Mouse (Mus musculus) mouse embryonic stem cell (cell line): ENCODE results near the gene Slc35b2.

Experiments
- in situ Hi-C, 2 experiments: fragments of 300-500 bp; cut with MboI; formaldehyde crosslinking; loops; 1 replicate in 1 of 2; 3 replicates in 1 of 2; pipeline ENCODE4 v1.14.3; 2019 to 2020; ENCODE audit warnings: low sequenced_read_pairs in 2 of 2, low pct_unique_long_range_greater_than_20kb in 1 of 2, mixed read lengths in 1 of 2; ENCODE audit not compliant: unreplicated experiment in 1 of 2

Gene Slc35b2

DNA sequence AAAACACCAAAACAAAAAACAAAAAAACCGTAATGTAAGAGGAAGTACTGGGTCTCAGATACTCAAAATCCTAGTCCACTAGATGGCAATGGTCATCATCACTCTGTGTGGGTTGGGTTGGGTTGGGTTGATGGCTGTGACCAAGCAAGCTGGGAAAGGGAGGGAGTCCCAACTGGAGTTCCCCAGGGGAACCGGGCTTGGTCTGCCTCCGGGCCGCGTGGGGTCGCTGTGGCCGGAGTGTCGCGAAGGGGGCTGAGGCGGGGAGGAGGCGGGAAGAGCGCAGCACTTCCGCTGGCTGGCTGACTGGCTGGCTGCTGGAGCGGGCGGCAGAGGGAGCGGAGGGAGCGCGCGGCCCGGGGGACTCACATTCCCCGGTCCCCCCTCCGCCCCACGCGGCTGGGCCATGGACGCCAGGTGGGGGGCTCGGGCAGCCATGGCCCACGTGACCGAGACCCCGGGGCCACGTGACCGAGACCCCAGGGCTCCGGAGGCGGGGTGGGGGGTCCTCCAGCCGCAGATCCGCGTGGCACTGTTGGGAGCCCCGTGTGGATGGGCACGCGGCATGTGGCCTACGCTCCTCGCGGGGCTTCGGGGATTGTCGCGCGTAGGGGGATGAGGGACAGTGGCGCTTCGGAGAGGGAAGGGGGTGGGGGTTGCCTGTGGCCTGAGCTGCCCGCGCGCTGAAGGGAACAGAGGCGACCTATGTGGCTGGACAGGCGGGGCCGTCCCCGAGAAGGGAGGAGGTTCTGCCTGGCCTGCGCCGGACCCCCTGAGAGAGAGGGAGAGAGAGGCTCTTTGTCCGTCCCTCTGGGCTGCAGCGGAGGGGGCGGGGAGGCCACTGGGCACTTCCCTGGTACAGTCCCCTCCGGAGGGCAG lies at the start of gene Slc35b2:
Slc35b2 (plus strand) TSS at position 220 of the 876 bp plus-strand sequence.
- in situ Hi-C loops: no loop called here

GRCm38 (mm10) chr17:45515204-45515726 lies 48.4 kb upstream of the Slc35b2 start:
- in situ Hi-C loops: no loop called here

GRCm38 (mm10) chr17:45515806-45516205 lies 47.9 kb upstream of the Slc35b2 start:
- in situ Hi-C loops: no loop called here

- in situ Hi-C loops: no loop called here
These were observed 47.2 kb upstream of the Slc35b2 start for GRCm38 (mm10) chr17:45516488-45516887.

DNA sequence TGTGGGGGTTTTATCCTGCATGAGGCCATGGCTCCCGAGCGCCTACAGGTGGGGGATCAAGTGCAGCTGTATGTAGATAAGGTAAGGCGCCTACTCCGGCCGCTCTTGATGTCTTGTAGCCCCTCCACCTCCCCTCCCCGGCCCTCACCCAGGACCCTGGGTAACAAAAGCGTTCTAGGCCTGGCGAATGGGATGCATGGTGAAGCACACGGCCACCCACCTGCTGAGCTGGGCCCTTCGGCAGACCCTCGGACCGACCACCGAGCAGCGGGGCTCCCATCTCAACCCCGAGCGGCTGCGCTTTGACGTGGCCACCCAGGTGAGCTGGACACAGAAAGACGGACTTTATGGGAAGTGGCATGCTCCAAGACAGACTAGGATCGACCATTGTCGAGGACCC lies 46.5 kb upstream of the Slc35b2 start:
- in situ Hi-C loops: no loop called here

DNA sequence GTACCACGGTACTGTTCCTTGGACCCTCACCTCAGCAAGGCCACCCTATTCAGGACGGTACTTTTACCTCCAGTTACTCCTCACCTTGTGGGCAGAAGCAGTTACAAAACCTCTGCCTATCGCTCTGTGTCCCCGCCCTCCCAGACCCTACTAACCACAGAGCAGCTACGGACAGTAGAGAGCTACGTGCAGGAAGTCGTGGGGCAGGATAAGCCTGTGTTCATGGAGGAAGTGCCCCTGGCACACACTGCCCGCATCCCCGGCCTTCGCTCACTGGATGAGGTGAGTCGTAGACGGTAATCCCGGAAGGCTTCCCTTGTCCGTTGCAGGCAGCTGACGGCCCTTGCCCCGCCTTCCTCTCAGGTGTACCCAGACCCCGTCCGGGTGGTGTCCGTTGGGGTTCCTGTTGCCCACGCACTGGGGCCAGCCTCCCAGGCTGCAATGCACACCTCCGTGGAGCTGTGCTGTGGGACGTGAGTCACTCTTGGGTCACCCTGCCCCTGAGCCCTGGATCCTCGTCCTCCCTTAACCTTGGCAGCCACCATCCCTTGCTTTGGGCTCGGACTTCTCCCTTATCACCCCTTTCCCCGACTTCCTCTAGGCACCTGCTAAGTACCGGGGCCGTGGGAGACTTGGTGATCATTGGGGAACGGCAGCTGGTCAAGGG lies 46.0 kb upstream of the Slc35b2 start:
- in situ Hi-C loops: no loop called here

DNA sequence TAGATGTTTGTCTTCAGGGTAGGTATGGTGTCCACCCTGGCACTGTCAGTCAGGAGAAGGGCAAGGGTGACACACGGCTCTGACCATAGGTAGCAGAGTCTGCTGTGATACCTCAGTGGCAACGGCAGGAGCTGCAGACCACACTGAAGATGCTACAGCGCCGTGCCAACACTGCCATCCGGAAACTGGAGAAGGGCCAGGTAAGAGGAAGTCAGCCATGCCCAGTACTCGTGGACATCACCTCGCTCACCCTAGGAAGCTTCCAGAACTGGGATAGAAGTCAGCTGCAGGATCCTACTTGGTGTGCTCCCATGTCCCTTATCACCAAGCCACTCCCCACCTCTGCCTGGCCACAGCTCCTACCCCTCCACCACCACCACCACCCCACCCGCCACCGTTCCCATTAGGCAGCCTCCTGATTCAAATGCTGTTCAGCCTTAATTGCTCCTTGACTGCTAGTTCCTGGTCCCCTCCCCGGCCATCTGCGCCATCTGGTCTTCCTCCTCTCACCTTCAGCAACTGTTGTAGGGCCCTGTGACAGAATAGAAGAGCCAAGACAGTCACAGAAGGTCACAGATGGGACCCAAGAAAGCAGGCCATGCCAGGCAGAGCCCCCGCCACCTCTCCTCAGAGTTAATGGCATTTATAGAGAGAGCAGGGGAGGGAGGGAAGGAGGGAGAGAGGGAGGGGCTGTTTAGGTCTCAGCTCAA lies 44.8 kb upstream of the Slc35b2 start:
- in situ Hi-C loops: no loop called here

GRCm38 (mm10) chr17:45520136-45520535 lies 43.5 kb upstream of the Slc35b2 start:
- in situ Hi-C loops: no loop called here

- in situ Hi-C loops: no loop called here
These were observed 40.4 kb upstream of the Slc35b2 start, which contains the start of gene Tcte1 for GRCm38 (mm10) chr17:45523263-45523662. Tcte1 (plus strand) TSS chr17:45523434.

- in situ Hi-C loops: no loop called here
These were observed 38.7 kb upstream of the Slc35b2 start for GRCm38 (mm10) chr17:45524961-45525360.

DNA sequence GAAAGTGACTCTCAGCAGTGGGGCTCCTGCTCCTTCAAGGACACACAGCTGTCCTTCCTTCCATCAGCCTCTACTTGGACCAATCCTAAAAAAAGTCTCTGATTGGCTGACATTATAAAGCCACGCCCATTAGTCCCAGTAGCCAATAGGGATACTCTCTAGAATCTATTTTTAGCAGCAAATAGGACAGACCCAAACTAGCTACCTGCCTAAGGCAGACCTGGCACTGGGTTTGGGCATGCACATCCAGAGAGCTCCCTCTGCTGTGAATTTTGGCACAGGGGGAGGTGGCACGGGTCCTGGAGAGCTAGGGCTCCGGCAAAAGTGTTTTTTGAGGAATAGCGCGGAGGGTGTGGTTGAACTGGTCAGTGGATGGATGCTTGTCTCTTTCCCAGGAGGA lies 37.1 kb upstream of the Slc35b2 start:
- in situ Hi-C loops: no loop called here

- in situ Hi-C loops: no loop called here
These were observed 33.3 kb upstream of the Slc35b2 start for GRCm38 (mm10) chr17:45530346-45530782.

DNA sequence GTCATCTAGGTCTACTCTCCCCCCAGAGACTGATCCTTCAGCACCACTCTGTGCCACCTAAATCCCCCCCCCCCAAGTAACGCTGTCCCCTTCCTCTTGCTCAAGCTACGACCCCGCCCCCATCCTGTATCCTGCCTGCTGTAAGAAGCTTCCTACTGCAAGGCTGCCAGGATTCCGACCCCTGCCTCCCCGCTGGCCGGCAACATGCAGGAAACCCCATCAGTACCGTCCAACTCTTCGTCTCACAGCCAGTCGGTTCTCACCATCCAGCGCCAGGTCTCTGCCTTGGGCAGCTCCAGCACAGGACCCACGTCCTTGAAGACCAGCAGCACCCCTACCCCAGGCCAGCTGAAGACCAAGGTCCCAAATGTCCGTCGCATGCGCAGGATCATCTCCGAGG lies 30.8 kb upstream of the Slc35b2 start:
- in situ Hi-C loops: no loop called here

DNA sequence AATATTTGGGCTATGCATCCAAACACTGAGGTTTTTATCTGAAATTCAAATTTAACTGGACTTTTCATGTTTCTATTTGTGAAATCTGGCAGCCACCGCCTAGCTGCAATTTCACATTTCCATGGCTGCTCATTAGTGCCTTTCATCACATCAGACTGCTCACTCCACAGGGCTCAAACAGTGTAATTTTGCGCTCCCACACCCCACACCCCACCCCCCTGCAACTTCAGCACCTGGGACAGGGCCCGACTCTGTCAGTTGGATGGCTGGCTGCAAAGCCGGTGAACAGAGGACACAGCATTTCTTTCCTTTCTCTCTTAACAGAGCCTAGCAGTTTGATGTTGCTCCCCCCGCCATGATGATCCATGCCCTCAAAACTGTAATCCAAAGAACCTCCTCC lies 27.4 kb upstream of the Slc35b2 start:
- in situ Hi-C loops: no loop called here

DNA sequence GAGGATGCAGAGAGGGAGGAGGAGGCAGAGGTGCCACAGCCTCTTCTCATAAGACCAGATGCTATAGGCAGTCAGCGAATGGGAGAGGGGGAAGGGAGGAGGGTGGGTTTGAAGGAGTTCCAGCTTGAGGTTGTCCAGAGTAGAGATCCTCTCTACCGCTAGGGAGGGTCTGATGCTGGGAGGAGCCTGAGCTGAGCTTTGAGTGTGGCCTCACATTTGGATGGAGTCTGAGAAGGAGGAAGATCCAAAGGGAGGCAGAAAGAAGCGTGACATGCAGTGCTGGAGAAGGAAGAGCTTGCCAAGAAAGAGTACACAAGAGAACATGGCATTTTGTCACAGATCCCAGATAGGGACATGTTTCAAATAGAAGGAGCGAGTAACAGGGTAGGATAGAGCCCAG lies 25.3 kb upstream of the Slc35b2 start:
- in situ Hi-C loops: no loop called here

DNA sequence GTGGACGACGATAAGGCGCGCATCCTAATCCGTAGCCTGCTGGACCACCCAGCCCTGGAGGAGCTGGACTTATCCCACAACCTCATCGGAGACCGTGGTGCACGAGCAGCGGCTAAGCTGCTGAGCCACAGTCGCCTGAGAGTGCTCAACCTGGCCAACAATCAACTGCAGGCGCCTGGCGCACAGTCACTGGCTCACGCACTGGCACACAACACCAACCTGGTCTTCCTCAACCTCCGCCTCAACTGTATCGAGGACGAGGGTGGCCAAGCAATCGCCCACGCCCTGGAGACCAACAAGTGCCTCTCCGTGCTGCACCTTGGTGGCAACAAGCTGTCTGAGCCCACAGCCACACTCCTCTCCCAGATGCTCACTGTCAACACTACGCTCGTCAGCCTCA lies 24.0 kb upstream of the Slc35b2 start:
- in situ Hi-C loops: no loop called here

DNA sequence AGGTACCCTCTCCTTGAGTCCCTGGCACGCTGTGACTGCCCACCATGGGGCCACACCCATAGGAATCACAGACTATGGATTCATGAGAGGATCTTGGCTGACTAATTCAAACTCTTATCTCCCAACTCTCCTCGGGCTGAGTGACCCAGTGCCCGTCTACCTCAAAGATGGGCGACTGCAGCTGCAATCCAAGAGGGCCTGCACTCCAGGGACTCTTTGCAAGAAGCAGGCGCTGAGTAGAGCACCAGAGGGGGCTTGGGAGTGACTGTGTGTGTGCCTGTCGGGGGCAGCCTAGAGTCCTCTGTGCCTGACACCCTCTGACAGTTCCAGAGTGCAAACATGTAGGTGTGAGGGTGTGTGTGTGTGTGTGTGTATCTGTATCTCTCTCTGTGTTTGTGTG lies 21.5 kb upstream of the Slc35b2 start:
- in situ Hi-C loops: no loop called here

- in situ Hi-C loops: no loop called here
These were observed 21.0 kb upstream of the Slc35b2 start for GRCm38 (mm10) chr17:45542705-45543104.

DNA sequence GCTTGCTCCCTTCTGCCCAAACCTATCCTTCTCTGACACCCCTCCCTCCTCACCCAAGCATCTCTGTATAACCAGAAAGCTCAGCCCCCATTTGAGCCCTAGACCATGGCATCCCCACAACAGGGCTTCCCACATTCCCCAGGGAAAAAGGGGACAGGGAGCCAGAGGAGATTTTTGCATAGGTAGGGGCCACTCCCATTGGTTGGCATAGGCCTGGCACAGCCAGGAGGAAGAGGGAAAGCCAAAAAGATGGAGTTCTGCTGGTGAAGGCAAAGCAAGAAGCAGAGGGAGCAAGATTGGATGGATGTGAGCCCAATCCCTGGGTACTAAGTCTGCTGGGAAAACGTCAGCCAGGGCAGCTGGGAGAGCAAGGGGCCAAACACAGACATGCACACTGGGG lies 20.6 kb upstream of the Slc35b2 start:
- in situ Hi-C loops: no loop called here
